Mouse (Mus musculus) retina, embryonic 14.5 days (tissue): ENCODE data around the gene E130308A19Rik.

Experiments used
- DNase-seq: peaks from one replicate; pipeline ENCODE4 v3.0.0-alpha.2; 2015; ENCODE audit warnings: low spot score

Gene E130308A19Rik

GRCm38 (mm10) chr4:59727187-59727877, 101.3 kb downstream of the E130308A19Rik start:
- peak; percentile 44 for DNase-seq

- DNase-seq, result no peak
Measured at GRCm38 (mm10) chr4:59727878-59728261, 101.9 kb downstream of the E130308A19Rik start.

GRCm38 (mm10) chr4:59728839-59729238, 102.8 kb downstream of the E130308A19Rik start:
- no peak for DNase-seq

- no peak for DNase-seq
Measured at GRCm38 (mm10) chr4:59731544-59731943, 105.5 kb downstream of the E130308A19Rik start.

GRCm38 (mm10) chr4:59739321-59739720, 113.3 kb downstream of the E130308A19Rik start:
- DNase-seq, result no peak

- no peak for DNase-seq
Measured at GRCm38 (mm10) chr4:59739882-59740281, 113.9 kb downstream of the E130308A19Rik start.

- DNase-seq, result no peak
Measured at GRCm38 (mm10) chr4:59753491-59754140, 127.6 kb downstream of the E130308A19Rik start.

- DNase-seq, result no peak
Measured at GRCm38 (mm10) chr4:59756332-59757082, 130.5 kb downstream of the E130308A19Rik start.

GRCm38 (mm10) chr4:59757452-59758435, 131.7 kb downstream of the E130308A19Rik start:
- no peak for DNase-seq

- no peak for DNase-seq
Measured at GRCm38 (mm10) chr4:59760016-59760415, 134.0 kb downstream of the E130308A19Rik start.

- peak; percentile 60 for DNase-seq
Measured at GRCm38 (mm10) chr4:59760636-59761364, 134.8 kb downstream of the E130308A19Rik start.

GRCm38 (mm10) chr4:59761365-59761729, 135.3 kb downstream of the E130308A19Rik start:
- DNase-seq, result no peak

- no peak for DNase-seq
Measured at GRCm38 (mm10) chr4:59764950-59765349, 138.9 kb downstream of the E130308A19Rik start.

- peak; percentile 37 for DNase-seq
Measured at GRCm38 (mm10) chr4:59765385-59766005, 139.5 kb downstream of the E130308A19Rik start.

- DNase-seq, result no peak
Measured at GRCm38 (mm10) chr4:59767717-59768116, 141.7 kb downstream of the E130308A19Rik start.

GRCm38 (mm10) chr4:59772171-59772879, 146.3 kb downstream of the E130308A19Rik start:
- peak; percentile 25 for DNase-seq

GRCm38 (mm10) chr4:59777828-59778227, 151.8 kb downstream of the E130308A19Rik start:
- no peak for DNase-seq

GRCm38 (mm10) chr4:59780568-59780967, 154.6 kb downstream of the E130308A19Rik start:
- peak; percentile 70 for DNase-seq

GRCm38 (mm10) chr4:59782853-59783684, 157.1 kb downstream of the E130308A19Rik start:
- DNase-seq, result no peak
